Comparison of ENCODE assay signal across 10 mouse cellular contexts in the genomic region with DNA sequence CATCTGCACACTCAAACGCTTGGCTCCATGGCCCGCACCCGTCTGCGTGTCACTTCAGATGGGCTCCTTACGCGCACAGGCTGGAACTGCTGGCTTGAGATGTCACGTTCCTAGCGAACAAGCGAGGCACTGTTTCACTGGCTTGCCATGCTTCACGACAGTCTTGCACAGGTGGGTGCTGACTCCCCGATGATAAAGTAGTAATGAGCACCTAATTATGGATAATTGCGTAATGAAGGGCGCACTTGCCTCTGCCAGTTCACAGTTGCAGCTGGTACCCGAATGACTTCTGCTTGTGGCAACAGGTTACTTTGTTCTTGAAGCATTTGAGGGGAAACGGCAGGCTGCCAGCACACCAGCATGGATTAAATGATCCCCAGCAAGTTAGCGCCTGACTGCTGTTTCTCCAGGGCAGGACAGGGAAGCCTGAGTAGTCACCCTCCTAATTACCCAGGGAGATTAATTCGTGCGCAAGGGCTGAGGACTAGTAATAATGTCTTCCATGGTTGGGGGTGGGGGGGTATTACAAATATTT.
DNase-seq lines count a peak whose midpoint lies in the region; ATAC-seq lines count a peak whose summit lies in the region.
"Had no signal": no experiment of that assay in that cellular context is flagged by ENCODE, and none has a peak within 500 bp of the region (broad histone marks: within the 10 kb centered on the region; RNA-seq: fewer than 3 reads in every experiment).

No protein-coding gene starts in this region.

- no peak for ATAC-seq in intestine, embryonic 15.5 days
- no peak for ATAC-seq in intestine, embryonic 16.5 days
- ATAC-seq in embryonic facial prominence, embryonic 15.5 days (ENCODE audit: insufficient number of reproducible peaks, low FRiP score, low TSS enrichment, low read depth): peak; percentile 54
- ATAC-seq in kidney, embryonic 16.5 days (ENCODE audit: low FRiP score, low TSS enrichment): no peak
- ATAC-seq in neural tube, embryonic 13.5 days (ENCODE audit: low read depth): peak; percentile 59; the same call in 1 of the 2 replicates

- H3K27ac ChIP-seq in intestine, embryonic 15.5 days: no peak overlapping the region
- H3K27ac ChIP-seq in intestine, embryonic 16.5 days (ENCODE audit: low read length): no peak overlapping the region
- peak overlapping the region; percentile 71 for H3K27ac ChIP-seq in embryonic facial prominence, embryonic 15.5 days (replicated peaks)
- no peak overlapping the region for H3K27ac ChIP-seq in kidney, embryonic 16.5 days (ENCODE audit: low read length)
- H3K27ac ChIP-seq in neural tube, embryonic 13.5 days (replicated peaks): no peak overlapping the region

- no peak overlapping the region for H3K4me3 ChIP-seq in intestine, embryonic 15.5 days (replicated peaks)
- H3K4me3 ChIP-seq in intestine, embryonic 16.5 days (ENCODE audit: low read length): no peak overlapping the region
- H3K4me3 ChIP-seq in embryonic facial prominence, embryonic 15.5 days (replicated peaks): peak overlapping the region; percentile 18
- no peak overlapping the region for H3K4me3 ChIP-seq in kidney, embryonic 16.5 days (ENCODE audit: low read length)
- H3K4me3 ChIP-seq in neural tube, embryonic 13.5 days: no peak overlapping the region

- no peaks in the 10 kb centered on the region; the same call in 1 of the 2 replicates for H3K4me1 ChIP-seq in intestine, embryonic 15.5 days (replicated peaks)
- H3K4me1 ChIP-seq in intestine, embryonic 16.5 days (ENCODE audit: control insufficient read depth, insufficient read depth, low read length): 0 out of 2 replicates have a peak, but pooled peaks cover 3% of the 10 kb centered on the region
- 0 out of 2 replicates have a peak, but pooled peaks cover 12% of the 10 kb centered on the region for H3K4me1 ChIP-seq in embryonic facial prominence, embryonic 15.5 days
- no peaks in the 10 kb centered on the region for H3K4me1 ChIP-seq in kidney, embryonic 16.5 days (ENCODE audit: insufficient read depth, low read length)
- H3K4me1 ChIP-seq in neural tube, embryonic 13.5 days (replicated peaks): peaks cover 20% of the 10 kb centered on the region

- H3K9ac ChIP-seq in intestine, embryonic 15.5 days: no peak overlapping the region
- no peak overlapping the region for H3K9ac ChIP-seq in intestine, embryonic 16.5 days (ENCODE audit: low read depth, low read length)
- no peak overlapping the region for H3K9ac ChIP-seq in embryonic facial prominence, embryonic 15.5 days
- no peak overlapping the region for H3K9ac ChIP-seq in kidney, embryonic 16.5 days (replicated peaks; ENCODE audit: low read length)
- no peak overlapping the region for H3K9ac ChIP-seq in neural tube, embryonic 13.5 days

- 0 out of 2 replicates have a peak overlapping the region, but pooled peaks have one; percentile 5 for H3K4me2 ChIP-seq in intestine, embryonic 15.5 days (replicated peaks)
- H3K4me2 ChIP-seq in intestine, embryonic 16.5 days (ENCODE audit: low read depth, low read length): no peak overlapping the region
- H3K4me2 ChIP-seq in embryonic facial prominence, embryonic 15.5 days (replicated peaks): peak overlapping the region; percentile 31
- H3K4me2 ChIP-seq in kidney, embryonic 16.5 days (replicated peaks; ENCODE audit: low read depth, low read length): peak overlapping the region; percentile 14
- H3K4me2 ChIP-seq in neural tube, embryonic 13.5 days: peak overlapping the region; percentile 24

- WGBS in intestine, embryonic 15.5 days: 63% methylated on average over 18 of the region's 18 CpGs
- 62% methylated on average over 18 of the region's 18 CpGs for WGBS in intestine, embryonic 16.5 days
- 35% methylated on average over 18 of the region's 18 CpGs for WGBS in embryonic facial prominence, embryonic 15.5 days
- WGBS in kidney, embryonic 16.5 days: 41% methylated on average over 18 of the region's 18 CpGs
- WGBS in neural tube, embryonic 13.5 days: 38% methylated on average over 18 of the region's 18 CpGs

- no peak for DNase-seq in gastrocnemius, postnatal 36 days
- DNase-seq in adrenal gland, adult 2 months: no peak
- no peak for DNase-seq in ovary, postnatal 10 days (ENCODE audit: low spot score)
- DNase-seq: adrenal gland, adult 8-10 months; cerebellum, postnatal 36 days had no signal

- no peaks in the 10 kb centered on the region for H3K27me3 ChIP-seq in intestine, embryonic 15.5 days (replicated peaks)
- no peaks in the 10 kb centered on the region for H3K27me3 ChIP-seq in intestine, embryonic 16.5 days (replicated peaks; ENCODE audit: control insufficient read depth, insufficient read depth, low read length)
- H3K27me3 ChIP-seq in embryonic facial prominence, embryonic 15.5 days: no peaks in the 10 kb centered on the region
- H3K27me3 ChIP-seq in kidney, embryonic 16.5 days (ENCODE audit: insufficient read depth, low read length): no peaks in the 10 kb centered on the region
- peaks cover 20% of the 10 kb centered on the region; the same call in 1 of the 2 replicates for H3K27me3 ChIP-seq in neural tube, embryonic 13.5 days

- H3K9me3 ChIP-seq in intestine, embryonic 15.5 days: no peaks in the 10 kb centered on the region
- no peaks in the 10 kb centered on the region for H3K9me3 ChIP-seq in intestine, embryonic 16.5 days (ENCODE audit: control insufficient read depth, low read length)
- no peaks in the 10 kb centered on the region for H3K9me3 ChIP-seq in embryonic facial prominence, embryonic 15.5 days (replicated peaks)
- no peaks in the 10 kb centered on the region for H3K9me3 ChIP-seq in kidney, embryonic 16.5 days (ENCODE audit: low read length)
- no peaks in the 10 kb centered on the region for H3K9me3 ChIP-seq in neural tube, embryonic 13.5 days

- H3K36me3 ChIP-seq in intestine, embryonic 15.5 days: no peaks in the 10 kb centered on the region
- H3K36me3 ChIP-seq in intestine, embryonic 16.5 days (ENCODE audit: control insufficient read depth, insufficient read depth, low read length): no peaks in the 10 kb centered on the region
- H3K36me3 ChIP-seq in embryonic facial prominence, embryonic 15.5 days: no peaks in the 10 kb centered on the region
- H3K36me3 ChIP-seq in kidney, embryonic 16.5 days (ENCODE audit: insufficient read depth, low read length): no peaks in the 10 kb centered on the region
- no peaks in the 10 kb centered on the region for H3K36me3 ChIP-seq in neural tube, embryonic 13.5 days

- intact Hi-C loops in gastrocnemius, postnatal 36 days (cut with DNase I): no loop called here

Comparison
In these comparisons a context has a peak if more than half of its experiments do, and no peak if none do; other contexts are left out.
1. ATAC-seq: peak in embryonic facial prominence, embryonic 15.5 days (single experiment) and neural tube, embryonic 13.5 days (single experiment); none in intestine, embryonic 15.5 days (single experiment), intestine, embryonic 16.5 days (single experiment) and kidney, embryonic 16.5 days (single experiment).